Mouse (Mus musculus) heart, postnatal 0 days (tissue): Measurements from ENCODE around the gene Tshr. TPM values are rescaled to one million over a fixed set of nuclear protein-coding genes. Genes with fewer than 3 reads are reported as not detected.

ENCODE experiments used
- ATAC-seq: fragments of 200-750 bp; cut with Nextera tagmentation; 2 replicates; pipeline ENCODE4 v1.8.0; 2017; ENCODE audit warnings: low read depth, moderate number of reproducible peaks, moderate library complexity; ENCODE audit not compliant: insufficient read depth
- DNase-seq: peaks from one replicate; pipeline ENCODE4 v3.0.0-alpha.2; 2016; ENCODE audit warnings: low spot score
- H3K27ac ChIP-seq: fragments of 300-500 bp; sonication (generic); 2 replicates; pipeline ENCODE4 v1.5.1; 2014; ENCODE audit warnings: low read depth, mild to moderate bottlenecking
- H3K27me3 ChIP-seq: fragments of 300-500 bp; sonication (generic); 2 replicates; pipeline ENCODE4 v1.6.1; 2014; ENCODE audit warnings: low read length, mixed read lengths; ENCODE audit not compliant: control insufficient read depth, insufficient read depth
- H3K36me3 ChIP-seq: fragments of 300-500 bp; sonication (generic); replicated peaks from 2 replicates; pipeline ENCODE4 v1.6.1; 2014; ENCODE audit warnings: low read length, mixed read lengths; ENCODE audit not compliant: control insufficient read depth, insufficient read depth
- H3K4me1 ChIP-seq: fragments of 300-500 bp; sonication (generic); 2 replicates; pipeline ENCODE4 v1.6.1; 2014; ENCODE audit warnings: antibody characterized with exemption; ENCODE audit not compliant: control insufficient read depth, insufficient read depth
- H3K4me2 ChIP-seq: fragments of 300-500 bp; sonication (generic); 2 replicates; pipeline ENCODE4 v1.6.1; 2014; ENCODE audit warnings: low read depth, mild to moderate bottlenecking, low read length, moderate library complexity
- H3K4me3 ChIP-seq: fragments of 300-500 bp; sonication (generic); 2 replicates; pipeline ENCODE4 v1.5.1; 2014; ENCODE audit warnings: low read depth, low read length
- H3K9ac ChIP-seq: fragments of 300-500 bp; sonication (generic); replicated peaks from 2 replicates; pipeline ENCODE4 v1.6.1; 2014; ENCODE audit warnings: low read depth, low read length, mixed read lengths
- H3K9me3 ChIP-seq: fragments of 300-500 bp; sonication (generic); replicated peaks from 2 replicates; pipeline ENCODE4 v1.6.1; 2016; ENCODE audit warnings: low read length; ENCODE audit not compliant: control insufficient read depth
- CTCF ChIP-seq: IDR thresholded peaks from 2 replicates; pipeline ENCODE4 v1.5.1; 2016; ENCODE audit warnings: antibody characterized with exemption, control low read depth, low read depth
- EP300 ChIP-seq: IDR thresholded peaks from 2 replicates; pipeline ENCODE4 v1.6.1; 2016; ENCODE audit warnings: antibody characterized with exemption, low read depth
- WGBS: fragments of 180-500 bp; shearing (Covaris S2); extraction: QIAGEN DNeasy Blood & Tissue Kit; methylation state at CpG from one replicate; pipeline ENCODE4 v1.1.7; 2014; 5-methylcytosine and 5-hydroxymethylcytosine counted together
- polyA plus RNA-seq: library from polyadenylated mRNA; unstranded; fragments of >200 nt; fragmentation: Nextera tagmentation; extraction: Ambion mirVana; gene quantifications from 2 replicates; pipeline ENCODE4 v1.2.1, GENCODE M21; 2015
- total RNA-seq: library from RNA; depleted of rRNA; stranded (reverse); fragments of >200 nt; gene quantifications from 2 replicates; pipeline ENCODE4 v1.2.3, GENCODE M21; 2014; ENCODE audit warnings: low replicate concordance

Tshr gene
- total and polyA plus RNA-seq, 2 experiments from 2014 or later, result 0.05 TPM; not detected in 1

GRCm38 (mm10) chr12:91400232-91401048, 16.1 kb downstream of the Tshr start:
- DNase-seq (peak; percentile 52), ATAC-seq (peak; percentile 85)
- TF ChIP-seq CTCF (peak; percentile 87), EP300 (no peak)
- Histone ChIP-seq H3K4me2 (peak overlapping the region; percentile 58), H3K9ac (no peak overlapping the region), H3K9me3 (no peaks in the 10 kb centered on the region), H3K27me3 (peaks cover 24% of the 10 kb centered on the region), H3K4me1 (peaks cover 5% of the 10 kb centered on the region; the same call in 1 of the 2 replicates), H3K36me3 (no peaks in the 10 kb centered on the region), H3K4me3 (peak overlapping the region; percentile 34), H3K27ac (no peak overlapping the region)
- under 1% methylated on average over 38 of the region's 38 CpGs for WGBS

GRCm38 (mm10) chr12:91401049-91401352, 16.6 kb downstream of the Tshr start:
- Histone ChIP-seq H3K27ac (no peak overlapping the region), H3K27me3 (peaks cover 24% of the 10 kb centered on the region), H3K4me2 (peak overlapping the region; percentile 58), H3K9ac (no peak overlapping the region), H3K36me3 (no peaks in the 10 kb centered on the region), H3K9me3 (no peaks in the 10 kb centered on the region), H3K4me3 (peak overlapping the region; percentile 34), H3K4me1 (peaks cover 5% of the 10 kb centered on the region; the same call in 1 of the 2 replicates)
- 7% methylated on average over 12 of the region's 12 CpGs for WGBS
- DNase-seq (no peak), ATAC-seq (no peak)
- TF ChIP-seq CTCF, result no peak
- TF ChIP-seq EP300, result no peak

- no peaks in the 10 kb centered on the region for H3K27me3 ChIP-seq
- no peaks in the 10 kb centered on the region for H3K4me1 ChIP-seq
- ATAC-seq (no peak), DNase-seq (no peak)
- H3K36me3 ChIP-seq, result no peaks in the 10 kb centered on the region
- TF ChIP-seq EP300, result no peak
- TF ChIP-seq CTCF, result no peak
- no peak overlapping the region for H3K4me3 ChIP-seq
- no peak overlapping the region for H3K4me2 ChIP-seq
- 76% methylated on average over 4 of the region's 4 CpGs for WGBS
- no peaks in the 10 kb centered on the region for H3K9me3 ChIP-seq
- H3K9ac ChIP-seq, result no peak overlapping the region
- no peak overlapping the region for H3K27ac ChIP-seq
Measured at GRCm38 (mm10) chr12:91410306-91410705, 25.9 kb downstream of the Tshr start.

- Histone ChIP-seq H3K36me3 (no peaks in the 10 kb centered on the region), H3K9ac (no peak overlapping the region), H3K4me3 (no peak overlapping the region), H3K27me3 (no peaks in the 10 kb centered on the region), H3K4me2 (no peak overlapping the region), H3K27ac (no peak overlapping the region), H3K9me3 (no peaks in the 10 kb centered on the region), H3K4me1 (no peaks in the 10 kb centered on the region)
- no peak for DNase-seq
- TF ChIP-seq CTCF, result no peak
- TF ChIP-seq EP300, result no peak
- ATAC-seq, result no peak
- WGBS, result 65% methylated on average over 7 of the region's 7 CpGs
Measured at GRCm38 (mm10) chr12:91412461-91413182, 28.3 kb downstream of the Tshr start.

GRCm38 (mm10) chr12:91415112-91415511, 30.7 kb downstream of the Tshr start:
- Histone ChIP-seq H3K36me3 (no peaks in the 10 kb centered on the region), H3K4me3 (no peak overlapping the region), H3K9ac (no peak overlapping the region), H3K9me3 (no peaks in the 10 kb centered on the region), H3K4me1 (no peaks in the 10 kb centered on the region), H3K4me2 (no peak overlapping the region), H3K27me3 (no peaks in the 10 kb centered on the region), H3K27ac (no peak overlapping the region)
- 60% methylated on average over 6 of the region's 6 CpGs for WGBS
- DNase-seq (no peak), ATAC-seq (no peak)
- TF ChIP-seq CTCF (no peak), EP300 (no peak)
